Mouse (Mus musculus): ENCODE data around the gene Pcsk2.
A peak's percentile ranks its signal among the peaks of the same experiment; 100 is the strongest.

Gene Pcsk2

DNA sequence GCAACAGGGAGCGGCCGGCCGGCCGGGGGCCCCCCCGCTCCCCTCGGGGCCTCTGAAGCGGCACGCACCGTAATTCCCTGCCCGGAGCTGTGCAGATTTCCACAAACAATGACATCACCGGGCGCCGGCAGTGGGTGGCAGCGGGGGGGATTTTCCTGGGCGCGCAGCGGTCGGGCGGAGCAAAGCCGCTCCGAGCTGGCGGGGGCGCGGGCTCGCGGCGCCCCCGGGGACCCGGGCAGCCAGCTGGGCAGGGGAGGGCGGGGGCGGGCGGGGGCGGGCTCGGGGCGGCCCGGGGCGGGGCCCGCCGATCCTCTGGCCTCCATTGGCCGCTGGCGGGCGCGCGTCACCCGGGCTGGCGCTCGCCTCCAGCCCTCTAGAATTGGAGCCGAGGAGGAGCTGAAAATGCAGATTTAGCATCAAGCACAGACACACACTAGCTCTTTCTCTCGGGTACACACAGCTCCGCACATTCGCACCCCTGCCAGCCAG, at the start of gene Pcsk2:
Gene Pcsk2 (plus strand): TSS at position 399 of the 489 bp plus-strand sequence.
- peak; percentile 92 for DNase-seq

DNA sequence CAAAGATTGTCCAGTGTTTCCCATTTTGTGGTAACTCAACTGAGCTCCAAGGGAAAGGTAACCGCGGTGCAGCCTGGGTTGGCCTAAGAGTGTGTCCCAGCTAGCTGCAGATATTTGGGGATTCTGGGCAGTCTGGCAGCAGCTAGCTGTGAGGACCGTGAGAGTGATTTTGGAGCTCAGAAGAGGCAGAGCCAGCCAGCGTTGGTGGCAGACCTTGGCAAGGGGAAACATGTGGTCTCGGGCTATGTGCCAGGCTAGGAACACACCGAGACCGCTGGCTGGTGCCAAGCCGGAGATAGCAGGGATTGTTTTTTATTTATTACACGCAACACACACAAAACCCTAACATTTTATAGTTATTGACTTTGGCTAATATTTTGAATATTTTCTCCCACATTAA, 45.1 kb upstream of the Pcsk2 start:
- peak; percentile 41 for DNase-seq

DNA sequence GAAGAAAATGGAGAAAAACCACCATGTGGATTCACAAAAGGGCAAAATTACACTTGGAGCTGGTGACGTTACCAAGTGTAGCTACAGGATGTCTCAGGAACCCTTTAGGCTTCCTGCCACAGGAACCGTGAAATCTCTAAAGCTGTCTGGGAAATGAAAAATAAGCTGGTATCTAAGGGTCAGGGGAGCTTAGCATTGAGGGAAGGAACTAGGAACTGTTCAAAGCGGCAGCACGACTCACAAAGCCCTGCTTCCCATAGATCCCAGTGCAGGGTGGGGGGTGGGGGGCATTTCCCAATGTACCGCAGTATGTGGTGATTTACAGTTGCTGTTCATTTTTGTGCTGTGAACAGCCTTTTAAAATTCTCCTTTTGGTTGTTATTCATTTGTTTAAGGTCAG, 44.2 kb upstream of the Pcsk2 start:
- DNase-seq = no peak

DNA sequence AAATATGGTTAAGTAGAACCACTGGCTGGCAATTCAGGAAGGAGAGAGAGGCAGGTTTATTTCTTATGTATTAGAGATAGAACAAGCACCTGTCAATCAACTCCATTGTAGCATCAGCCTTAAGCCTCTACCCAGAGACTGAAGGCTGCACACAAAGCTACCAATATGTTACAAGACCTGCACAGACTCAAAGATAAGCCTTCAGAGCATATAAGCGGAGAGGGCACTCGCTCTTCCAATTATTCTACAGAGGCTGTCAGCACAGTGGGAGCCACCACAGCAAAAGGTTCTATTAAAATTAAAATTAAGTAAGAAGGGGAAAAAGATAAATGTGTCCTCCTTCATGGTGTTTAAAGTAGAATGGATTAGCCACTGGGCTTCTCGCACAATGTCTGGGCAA, 43.8 kb upstream of the Pcsk2 start:
- no peak for DNase-seq

DNA sequence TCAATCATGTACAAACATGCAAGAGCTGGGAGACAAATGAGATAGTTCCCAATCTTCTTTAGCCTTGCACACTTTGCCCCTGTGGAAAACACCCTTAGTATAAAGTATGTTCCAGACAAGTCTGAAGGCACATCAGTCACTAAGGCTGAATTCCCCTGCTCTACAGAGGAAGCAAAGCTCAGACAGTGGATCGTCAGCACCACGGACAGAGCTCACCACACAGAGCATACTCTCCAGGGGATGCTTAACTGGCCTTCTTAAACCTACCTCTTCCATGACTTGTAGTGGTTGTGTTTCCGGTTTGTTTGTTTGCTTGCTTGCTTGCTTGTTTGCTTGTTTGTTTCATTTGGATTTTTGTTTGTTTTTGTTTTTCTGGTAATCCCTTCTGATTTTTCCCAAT, 9.5 kb upstream of the Pcsk2 start:
- DNase-seq = no peak

DNA sequence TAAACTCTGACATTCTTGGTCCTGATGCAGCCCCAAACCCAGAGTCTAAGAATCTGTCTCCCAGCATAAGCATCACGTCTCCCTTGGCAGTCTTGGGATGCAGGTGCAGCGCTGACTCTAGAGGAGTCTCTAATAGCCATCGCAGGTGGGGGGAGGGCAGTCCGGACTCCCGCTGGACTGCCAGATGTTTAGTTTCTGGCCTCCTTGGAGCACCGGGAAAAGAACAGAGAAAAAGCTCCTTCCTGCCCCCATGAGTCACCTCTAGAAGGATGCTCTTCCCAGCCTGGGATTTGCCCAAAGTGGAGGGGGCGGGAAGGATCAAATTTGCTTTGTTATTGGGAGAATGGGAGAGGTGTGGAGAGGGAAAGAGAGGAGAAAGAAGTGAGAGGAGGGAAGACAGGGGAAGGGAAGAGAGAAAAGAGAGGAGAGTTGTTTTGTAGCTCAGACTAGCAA, 631 bp upstream of the Pcsk2 start:
- peak; percentile 75 for DNase-seq

DNA sequence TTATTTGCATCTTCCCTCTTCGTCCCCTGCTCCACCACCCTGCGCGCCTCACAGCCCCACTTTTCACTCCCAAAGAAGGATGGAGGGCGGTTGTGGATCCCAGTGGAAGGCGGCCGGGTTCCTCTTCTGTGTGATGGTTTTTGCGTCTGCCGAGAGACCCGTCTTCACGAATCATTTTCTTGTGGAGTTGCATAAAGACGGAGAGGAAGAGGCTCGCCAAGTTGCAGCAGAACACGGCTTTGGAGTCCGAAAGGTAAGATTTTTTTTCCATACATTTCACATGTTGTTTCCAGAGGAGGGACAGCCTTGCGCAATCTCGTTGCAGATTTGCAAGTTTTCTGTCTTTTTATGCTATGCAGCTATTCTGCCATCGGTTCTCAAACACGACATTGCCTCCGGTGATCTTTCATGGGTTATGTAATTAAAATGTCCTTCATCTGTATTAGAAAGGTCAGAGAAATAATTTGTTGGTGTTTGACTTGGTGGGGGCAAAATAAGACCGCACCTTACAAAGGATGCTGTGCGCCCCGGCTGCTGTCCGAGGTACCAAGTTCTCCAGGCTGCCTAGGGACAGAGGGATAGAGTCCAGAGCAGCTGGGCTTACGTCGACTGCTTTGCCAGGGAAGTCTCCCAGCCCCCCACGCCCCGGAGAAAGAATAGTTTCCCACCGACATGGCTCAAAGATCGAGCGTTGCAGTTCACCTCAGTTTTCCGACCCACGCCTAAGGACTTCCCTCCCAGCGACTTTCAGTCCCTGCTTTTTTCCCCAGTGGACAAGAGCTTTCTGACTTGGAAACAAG, 656 bp downstream of the Pcsk2 start:
- no peak for DNase-seq

DNA sequence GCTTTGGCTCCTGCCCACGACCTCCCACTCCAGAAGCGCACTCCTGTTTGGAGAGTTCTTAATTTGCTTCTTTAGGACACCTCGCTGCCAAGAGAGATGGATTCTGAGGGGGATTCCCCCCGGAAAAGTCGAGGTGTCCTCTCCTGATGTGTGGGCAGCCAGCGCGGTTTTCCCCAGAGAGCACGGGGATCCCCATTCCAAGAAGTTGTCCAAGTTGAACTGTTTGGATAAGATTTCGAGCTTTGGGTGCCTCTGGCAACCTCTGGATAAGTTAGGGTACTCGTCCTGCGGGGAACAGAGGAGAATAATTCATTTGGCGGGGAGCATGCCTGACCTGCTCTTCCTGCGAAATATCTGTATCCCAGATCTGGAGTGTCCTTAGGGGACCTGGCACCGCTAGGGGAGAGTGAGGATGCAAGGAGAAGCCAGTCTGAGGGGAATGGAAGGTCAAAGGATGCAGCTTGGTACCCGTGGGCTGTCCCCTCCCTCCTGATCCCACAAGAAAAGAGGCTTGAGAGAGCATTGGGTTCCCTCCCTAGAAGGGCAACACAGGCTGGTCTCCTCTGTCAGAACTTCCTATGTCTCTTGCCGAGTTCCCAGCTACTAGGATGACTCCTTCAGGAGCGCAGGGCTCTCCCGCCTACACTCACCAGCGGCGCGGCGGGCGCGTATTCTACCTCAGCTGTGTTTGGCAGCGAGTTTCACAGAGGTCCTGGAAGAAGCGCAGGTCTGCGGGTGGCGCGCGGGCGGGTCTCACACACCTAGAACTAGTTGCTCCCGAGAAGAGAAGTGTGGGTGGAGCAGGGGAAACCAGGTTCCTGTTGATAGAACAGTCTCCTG, 1.5 kb downstream of the Pcsk2 start:
- DNase-seq = peak; percentile 59

DNA sequence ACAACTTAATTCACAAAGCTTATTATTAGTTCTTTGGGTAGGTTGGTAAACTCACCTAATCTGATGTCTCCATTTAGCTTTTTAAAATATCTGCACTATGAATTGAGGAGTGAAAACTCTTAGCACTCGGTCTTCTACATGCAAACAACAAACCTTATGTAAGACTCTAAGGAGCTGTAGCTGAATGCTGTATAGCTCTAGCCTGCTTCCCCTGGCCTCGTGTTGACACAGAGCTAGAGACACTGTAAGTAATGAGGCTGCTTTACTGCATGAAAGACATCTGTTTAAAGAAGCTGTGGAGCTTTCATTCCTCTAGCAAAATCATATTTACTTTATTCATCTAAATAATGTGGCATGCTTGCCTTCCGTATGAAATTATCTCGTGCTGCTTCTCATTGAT, 14.4 kb downstream of the Pcsk2 start:
- DNase-seq = no peak

DNA sequence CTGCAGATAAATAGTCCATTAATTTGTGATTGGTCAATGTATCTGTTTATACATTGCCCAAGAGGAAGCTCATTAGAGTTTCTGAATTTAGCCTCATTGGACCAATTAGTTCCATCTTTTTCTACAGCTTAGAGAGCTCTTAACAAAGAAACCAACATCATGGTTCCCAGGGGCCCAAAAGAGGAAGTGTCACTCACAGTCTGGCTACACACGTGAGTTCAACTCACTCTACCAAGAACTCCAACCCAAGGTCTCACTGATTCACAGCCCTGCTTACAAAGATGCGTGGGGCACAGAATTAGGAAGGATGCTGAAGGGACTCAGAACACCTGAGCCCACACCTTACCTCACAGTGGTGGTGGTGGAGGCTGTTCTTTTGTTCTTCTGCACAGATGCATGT, 19.1 kb downstream of the Pcsk2 start:
- DNase-seq = no peak

DNA sequence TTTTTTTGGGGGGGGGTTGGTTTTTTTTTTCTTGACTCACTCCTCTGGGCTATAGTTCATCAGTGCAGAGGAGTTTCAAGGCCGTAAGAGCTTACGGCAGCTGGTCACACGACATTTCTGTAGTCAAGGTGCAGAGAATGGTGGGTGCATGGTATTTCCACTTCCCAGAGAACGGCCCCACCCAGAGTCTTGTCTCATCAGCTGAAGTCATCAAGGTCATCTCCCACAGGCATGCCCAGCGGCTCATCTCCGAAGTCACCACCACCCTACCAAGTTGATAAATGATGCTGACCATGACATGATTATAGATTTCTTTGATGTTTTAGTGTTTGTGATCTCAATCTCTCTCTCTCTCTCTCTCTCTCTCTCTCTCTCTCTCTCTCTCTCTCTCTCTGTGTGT, 20.0 kb downstream of the Pcsk2 start:
- DNase-seq = no peak

DNA sequence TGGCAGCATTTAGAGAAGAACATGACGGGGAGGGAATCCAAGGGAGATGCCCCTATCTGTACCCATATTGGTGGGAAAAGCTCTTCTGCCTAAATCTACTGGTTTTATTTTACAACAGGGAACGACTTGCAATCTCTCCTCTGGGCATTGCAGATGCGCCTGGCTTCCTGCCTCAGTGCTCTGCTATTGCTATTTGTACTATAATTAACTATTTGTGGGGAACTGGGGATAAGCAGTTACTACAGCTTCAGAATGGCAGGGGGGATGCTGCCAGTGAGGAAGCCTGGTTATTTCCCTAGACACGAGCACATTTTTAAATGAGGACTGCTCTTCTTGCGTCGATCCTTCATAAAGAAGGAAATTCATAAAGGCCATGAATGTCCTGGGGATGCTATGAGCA, 39.4 kb downstream of the Pcsk2 start:
- DNase-seq = no peak

DNA sequence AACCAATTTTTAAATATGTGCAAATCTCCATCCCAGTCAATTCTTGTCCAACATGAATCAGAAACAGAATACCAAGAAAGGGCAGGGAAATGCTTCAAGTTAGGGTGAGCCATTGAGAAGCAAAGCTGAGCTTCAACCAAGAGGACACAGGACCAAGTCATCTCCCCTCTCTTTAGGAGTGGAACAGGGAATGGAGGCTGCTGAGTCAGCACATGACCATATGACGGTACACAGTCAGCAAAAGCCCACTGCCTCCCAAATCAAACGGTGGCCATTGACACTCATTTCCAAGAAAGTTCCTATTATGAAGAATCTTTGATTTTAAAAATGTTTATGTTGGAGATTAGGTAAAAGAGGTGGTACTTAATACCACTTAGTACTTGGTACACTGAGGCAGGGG, 44.4 kb downstream of the Pcsk2 start:
- no peak for DNase-seq

DNA sequence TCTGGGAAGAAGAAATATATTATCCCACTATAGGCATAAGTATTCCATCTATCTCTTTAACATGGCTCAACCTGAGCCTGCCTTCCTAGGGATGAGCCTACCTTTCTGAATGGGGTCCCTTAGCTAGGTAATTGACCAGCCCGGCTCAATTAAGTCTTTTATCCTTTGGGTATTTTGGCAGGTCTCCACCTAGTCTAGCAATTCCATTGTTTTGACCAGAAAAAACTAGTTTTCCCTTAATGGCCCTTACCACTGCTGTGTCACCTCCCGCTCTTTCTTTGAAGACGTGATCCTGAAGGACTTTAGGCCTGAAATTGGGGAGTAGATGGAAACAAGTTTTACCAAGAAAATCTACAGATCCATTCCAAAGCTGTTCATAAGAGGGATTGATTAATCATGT, 57.1 kb downstream of the Pcsk2 start:
- no peak for DNase-seq

DNA sequence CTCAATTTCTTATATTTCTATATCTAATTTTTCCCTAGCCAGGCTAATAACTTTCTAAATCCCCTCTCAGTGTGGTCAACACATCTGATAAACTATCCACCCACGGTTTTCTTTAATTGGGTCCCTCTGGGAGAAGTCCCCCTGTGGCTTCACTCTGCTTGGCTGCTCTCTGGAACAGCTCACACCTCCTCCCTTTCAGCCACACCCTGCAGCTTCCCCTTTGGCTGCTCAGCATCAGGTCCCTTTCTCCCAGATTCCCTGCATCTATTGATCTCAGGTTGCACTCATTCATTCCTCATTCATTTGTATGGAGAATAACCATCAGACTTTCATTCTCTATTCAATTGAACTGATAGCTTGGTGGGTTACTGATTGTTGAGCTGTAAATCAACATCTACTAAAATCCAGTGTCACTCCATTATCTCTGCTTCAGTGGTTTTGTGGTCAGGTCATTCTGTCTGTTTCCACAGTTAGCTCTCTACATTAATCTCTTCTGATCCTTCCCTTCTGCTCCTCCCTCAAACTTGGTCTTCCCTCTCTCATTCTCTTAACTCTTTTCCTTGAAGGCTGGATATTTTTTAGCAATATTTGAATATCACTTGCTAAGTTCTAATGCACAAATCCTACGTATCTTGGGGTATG, 58.0 kb downstream of the Pcsk2 start:
- no peak for DNase-seq

DNA sequence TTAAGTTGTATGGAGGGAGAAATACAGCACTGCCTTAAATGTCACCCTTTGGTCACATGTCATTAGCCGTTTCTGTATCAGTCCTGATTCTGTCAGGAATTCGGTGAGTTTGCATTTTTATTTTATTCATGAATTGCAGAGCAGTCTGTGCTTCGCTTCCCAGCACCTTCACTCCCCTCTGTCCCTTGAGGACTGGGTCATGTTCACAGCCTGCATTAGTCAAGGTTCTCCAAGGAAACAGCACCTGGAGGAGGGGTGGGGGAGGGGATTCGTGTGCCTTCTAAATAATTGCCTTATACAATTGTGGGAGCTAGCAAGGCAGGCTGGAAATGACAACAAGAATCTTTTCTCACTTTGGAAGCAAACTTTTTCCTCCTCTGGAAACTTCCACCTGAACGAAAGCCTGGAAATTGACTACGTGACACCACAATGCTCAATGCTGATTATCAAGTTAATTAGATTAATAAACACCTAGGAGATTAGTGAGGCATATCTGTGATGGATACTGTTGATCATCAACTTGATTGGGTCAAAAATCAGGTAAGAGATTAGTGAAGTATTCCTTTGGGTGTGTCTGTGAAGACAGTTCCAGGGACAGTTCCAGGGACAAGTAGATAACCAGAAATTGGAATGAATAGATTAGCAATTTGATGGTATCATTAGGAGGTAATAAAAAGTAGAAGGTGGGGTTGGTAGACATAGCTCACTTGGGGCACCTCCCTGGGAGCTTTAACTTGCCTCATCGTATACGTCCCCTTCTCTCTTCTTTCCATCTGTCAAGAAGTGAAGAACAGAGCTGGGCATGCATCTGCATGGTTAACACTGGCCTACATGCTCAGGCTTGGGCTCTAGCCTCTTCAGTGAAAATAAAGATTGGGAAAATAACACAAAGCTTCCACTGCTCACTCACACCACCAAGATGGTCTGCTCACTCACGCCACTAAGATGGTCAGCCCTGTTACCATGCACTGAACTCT, 64.7 kb downstream of the Pcsk2 start:
- DNase-seq = no peak

DNA sequence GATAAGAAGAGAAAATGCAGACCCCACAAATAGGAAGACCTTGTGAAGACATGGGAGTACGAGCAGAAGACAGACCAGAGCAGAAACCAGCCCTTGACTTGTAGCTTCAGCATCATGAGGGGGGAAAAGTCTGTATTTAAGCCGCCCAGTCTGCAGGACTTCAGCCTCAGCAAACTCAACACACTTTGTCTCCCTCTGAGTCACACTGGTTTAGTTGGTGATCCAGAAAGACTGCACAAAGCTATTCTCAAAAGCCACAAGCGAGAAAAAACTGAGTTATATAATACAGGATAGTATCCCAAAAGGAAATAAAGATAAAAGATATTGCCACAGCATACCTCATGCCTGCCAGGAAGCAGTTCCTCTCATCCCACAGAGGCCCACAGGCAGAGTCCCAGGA, 67.5 kb downstream of the Pcsk2 start:
- no peak for DNase-seq

DNA sequence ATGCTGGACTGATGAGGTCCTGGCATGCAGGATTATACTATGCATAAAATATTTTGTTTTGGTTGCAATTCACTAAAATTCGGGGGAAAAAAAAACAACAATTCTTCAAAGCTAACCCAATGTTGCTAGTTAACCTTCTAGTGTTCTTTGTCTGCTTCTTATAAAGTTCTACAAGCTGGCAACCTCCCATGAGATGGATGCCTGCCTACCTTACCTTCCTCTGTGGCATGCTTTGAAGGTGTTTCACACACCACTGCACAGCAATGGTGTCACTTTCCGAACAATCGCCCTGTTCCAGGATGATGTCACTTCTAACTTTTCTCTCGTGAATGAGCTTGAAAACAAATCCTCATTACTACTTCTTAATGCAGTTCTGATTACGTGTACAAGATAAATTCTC, 68.8 kb downstream of the Pcsk2 start:
- DNase-seq = no peak

DNA sequence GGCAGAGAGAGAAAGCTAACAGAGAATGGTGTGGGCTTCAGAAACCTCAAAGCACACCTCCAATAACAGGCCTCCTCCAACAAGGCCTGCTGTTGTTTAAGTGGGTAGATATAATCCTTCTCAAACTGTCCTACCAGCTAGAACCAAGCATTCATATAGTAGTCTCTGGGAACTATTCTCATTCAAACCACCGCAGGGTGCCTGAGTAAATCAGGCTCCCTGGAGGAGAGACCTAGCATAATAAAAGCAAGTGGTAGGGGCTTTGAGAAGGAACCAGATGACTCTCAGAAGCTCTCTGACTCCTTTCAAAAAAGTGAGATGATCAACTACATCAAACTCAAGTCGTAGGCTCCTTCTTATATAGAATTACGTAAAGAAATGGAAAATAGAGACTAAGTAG, 75.0 kb downstream of the Pcsk2 start:
- DNase-seq = no peak

DNA sequence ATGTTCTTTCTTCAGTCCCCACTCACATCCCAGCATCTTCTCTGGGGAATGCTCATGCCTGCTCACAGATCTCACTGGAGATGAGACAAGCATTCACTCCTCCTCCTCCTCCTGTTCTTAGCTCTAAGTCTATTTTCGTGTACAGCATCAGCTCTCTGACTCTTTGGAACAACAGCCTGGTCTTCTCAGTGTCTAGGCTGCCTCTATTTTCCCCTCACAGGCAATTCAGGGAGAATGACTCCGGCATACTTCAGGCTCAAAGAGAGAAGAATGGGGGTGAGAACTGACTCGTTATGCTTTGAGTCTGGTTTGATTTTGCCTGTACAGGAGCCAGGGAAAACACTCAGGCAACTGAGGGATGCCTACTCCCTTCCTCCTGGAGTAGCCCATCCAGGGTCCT, 78.0 kb downstream of the Pcsk2 start:
- DNase-seq = no peak

DNA sequence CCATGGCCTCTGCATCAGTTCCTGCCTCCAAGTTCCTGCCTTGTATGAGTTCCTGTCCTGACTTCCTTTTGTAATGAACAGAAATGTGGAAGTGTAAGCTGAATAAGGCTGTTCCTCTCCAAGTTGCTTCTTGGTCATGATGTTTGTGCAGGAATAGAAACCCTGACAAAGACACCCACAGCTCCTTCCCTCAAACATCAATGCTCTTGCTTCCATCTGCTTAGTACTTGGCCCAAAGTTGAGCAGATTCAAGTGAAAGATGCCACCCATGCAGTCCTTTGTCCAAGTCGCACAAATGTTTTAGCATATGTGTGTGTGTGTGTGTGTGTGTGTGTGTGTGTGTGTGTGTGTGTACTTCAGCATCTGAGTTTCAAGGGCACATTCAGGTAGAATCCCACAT, 97.3 kb downstream of the Pcsk2 start:
- no peak for DNase-seq

DNA sequence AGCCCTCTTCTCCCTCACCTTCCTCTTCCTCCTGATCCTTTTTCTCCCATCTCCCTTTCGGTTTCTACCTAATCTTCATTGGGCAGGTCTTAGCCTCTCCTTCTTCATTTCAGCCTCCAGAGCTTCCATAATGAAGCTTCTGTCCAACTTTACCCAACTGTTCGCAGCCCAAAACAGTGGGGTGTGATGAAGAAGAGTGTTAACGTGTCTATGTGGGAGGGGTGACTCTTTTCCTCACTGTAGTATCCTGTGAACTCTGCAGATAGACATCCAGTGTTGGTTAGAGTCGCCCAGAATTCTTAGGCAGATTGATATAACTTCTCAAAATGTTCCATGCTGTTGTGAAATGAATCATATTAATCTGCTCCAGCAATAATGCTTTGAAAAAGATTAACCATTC, 98.4 kb downstream of the Pcsk2 start:
- no peak for DNase-seq

Measured in cerebellum, adult 9-11 months (tissue).